Mouse (Mus musculus): Measurements from ENCODE around the gene E130218I03Rik. TPM values are rescaled to one million over a fixed set of nuclear protein-coding genes. Genes with fewer than 3 reads are reported as not detected.

E130218I03Rik gene
- 0.52 and 0.84 TPM in 2 replicates for polyA plus RNA-seq (2012; rRNA removed)

DNA sequence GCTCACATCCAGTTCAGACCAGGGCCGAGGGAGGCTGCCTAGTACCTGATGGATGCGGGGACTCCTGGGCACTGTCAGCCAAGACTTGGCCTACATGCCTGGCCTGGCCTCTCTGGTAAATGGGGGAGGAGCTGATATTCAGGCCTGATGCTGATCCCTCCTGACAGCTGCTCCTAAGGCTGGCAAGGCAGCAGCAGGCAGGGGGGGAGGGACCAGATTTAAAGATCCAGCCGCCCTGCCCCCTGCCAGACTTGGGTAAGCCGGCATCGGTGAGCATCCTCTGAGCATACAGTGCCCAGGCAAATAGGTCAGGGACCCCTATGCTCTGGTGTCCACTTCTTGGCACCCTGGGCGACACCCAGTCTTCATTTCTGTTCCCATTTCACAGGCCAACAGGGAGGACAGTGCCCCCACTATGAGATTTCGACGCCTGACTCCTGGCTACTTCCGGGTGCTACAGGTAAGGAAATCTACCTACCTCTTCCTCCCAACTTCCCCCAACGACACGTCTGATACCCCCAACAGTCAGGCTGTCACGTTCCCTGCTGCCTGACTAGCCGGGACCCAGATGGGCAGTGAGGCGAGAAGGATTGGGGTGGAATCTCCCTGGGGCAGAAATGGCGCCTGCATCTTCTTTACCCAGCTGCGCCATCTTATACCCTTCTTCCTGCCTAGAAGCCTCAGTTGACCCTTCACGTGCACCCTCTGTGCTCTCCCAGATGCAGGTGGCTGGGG lies at the start of gene E130218I03Rik:
E130218I03Rik (plus strand) TSS at position 147 of the 735 bp plus-strand sequence.
- TF ChIP-seq POLR2A (IDR thresholded peaks at IDR 0.05; ENCODE audit: borderline replicate concordance, insufficient read depth, low read length) (no peak), CTCF (IDR thresholded peaks at IDR 0.05; ENCODE audit: borderline replicate concordance, insufficient read depth, low read depth, low read length) (no peak)
- H3K4me3 ChIP-seq (replicated peaks; ENCODE audit: insufficient read depth, low read depth, low read length) = no peak within 1 kb of the TSS

DNA sequence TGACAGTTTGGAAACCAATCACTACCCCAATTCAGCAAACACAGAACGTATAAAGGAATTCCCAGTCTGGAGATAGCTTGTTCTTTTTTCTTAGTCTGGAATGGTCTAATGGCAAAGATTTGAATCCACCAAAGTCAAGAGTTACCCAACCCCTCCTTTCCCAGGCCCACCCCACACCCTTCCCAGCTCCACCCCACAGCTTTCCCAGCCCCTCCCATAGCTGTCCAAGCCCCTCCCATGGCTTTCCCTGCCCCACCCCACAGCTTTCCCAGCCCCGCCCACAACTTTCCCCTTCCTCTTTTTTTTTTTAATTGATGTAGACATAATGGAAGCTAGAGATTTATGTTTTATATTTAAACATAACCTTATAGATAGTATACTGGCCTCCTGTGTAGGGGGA lies 44.1 kb upstream of the E130218I03Rik start:
- TF ChIP-seq CTCF (IDR thresholded peaks at IDR 0.05; ENCODE audit: borderline replicate concordance, insufficient read depth, low read depth, low read length) (no peak), POLR2A (IDR thresholded peaks at IDR 0.05; ENCODE audit: borderline replicate concordance, insufficient read depth, low read length) (no peak)
- H3K4me3 ChIP-seq (replicated peaks; ENCODE audit: insufficient read depth, low read depth, low read length) = no peak overlapping the region
- no peaks in the 10 kb centered on the region for H3K4me1 ChIP-seq (ENCODE audit: control insufficient read depth, insufficient read depth, low read length)
- no peak for DNase-seq
- H3K27me3 ChIP-seq (ENCODE audit: control insufficient read depth, insufficient read depth, low read length) = no peaks in the 10 kb centered on the region; the same call in 1 of the 2 replicates
- H3K27ac ChIP-seq (ENCODE audit: insufficient read depth, low read length) = no peak overlapping the region
- 81% methylated on average over 2 of the region's 2 CpGs for WGBS

More for the DNA sequence above, at the start of gene E130218I03Rik:
- H3K27me3 ChIP-seq (ENCODE audit: control insufficient read depth, insufficient read depth, low read length) = no peaks in the 10 kb centered on the region
- peaks cover 3% of the 10 kb centered on the region; the same call in 1 of the 2 replicates for H3K4me1 ChIP-seq (ENCODE audit: control insufficient read depth, insufficient read depth, low read length)
- 53% methylated on average over 17 of the region's 17 CpGs for WGBS
- H3K27ac ChIP-seq (ENCODE audit: insufficient read depth, low read length) = no peak within 1 kb of the TSS
- no peak for DNase-seq

DNA sequence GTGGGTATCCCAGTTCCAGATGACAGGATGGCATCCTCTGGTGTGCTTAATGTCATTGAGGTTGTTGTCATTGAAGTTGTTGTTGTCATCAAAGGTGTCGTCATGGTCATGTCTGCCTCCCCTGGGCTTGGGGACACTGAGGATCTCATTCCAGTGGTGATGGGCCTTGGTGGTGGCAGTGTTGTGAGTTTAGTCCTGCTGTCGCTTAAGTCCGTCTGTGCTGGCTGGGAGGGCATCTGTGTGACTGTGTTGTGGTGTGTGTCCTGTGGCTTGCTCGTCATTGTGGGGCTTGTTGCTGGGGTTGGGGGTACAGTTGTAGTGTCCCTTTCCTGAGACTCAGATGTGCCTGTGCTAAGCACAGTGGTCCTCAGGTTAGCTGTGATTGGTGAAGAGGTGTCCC lies 40.6 kb upstream of the E130218I03Rik start, which contains the start of gene Gm7534:
Gm7534 (minus strand) TSS at position 101 of the 400 bp plus-strand sequence.
- WGBS = 87% methylated on average over 4 of the region's 4 CpGs
- TF ChIP-seq CTCF (IDR thresholded peaks at IDR 0.05; ENCODE audit: borderline replicate concordance, insufficient read depth, low read depth, low read length) = no peak
- no peak for TF ChIP-seq POLR2A (IDR thresholded peaks at IDR 0.05; ENCODE audit: borderline replicate concordance, insufficient read depth, low read length)
- DNase-seq = no peak
- H3K4me1 ChIP-seq (ENCODE audit: control insufficient read depth, insufficient read depth, low read length) = no peaks in the 10 kb centered on the region
- no peak within 1 kb of the TSS for H3K27ac ChIP-seq (ENCODE audit: insufficient read depth, low read length)
- H3K27me3 ChIP-seq (ENCODE audit: control insufficient read depth, insufficient read depth, low read length) = no peaks in the 10 kb centered on the region; the same call in 1 of the 2 replicates
- H3K4me3 ChIP-seq (replicated peaks; ENCODE audit: insufficient read depth, low read depth, low read length) = no peak within 1 kb of the TSS

DNA sequence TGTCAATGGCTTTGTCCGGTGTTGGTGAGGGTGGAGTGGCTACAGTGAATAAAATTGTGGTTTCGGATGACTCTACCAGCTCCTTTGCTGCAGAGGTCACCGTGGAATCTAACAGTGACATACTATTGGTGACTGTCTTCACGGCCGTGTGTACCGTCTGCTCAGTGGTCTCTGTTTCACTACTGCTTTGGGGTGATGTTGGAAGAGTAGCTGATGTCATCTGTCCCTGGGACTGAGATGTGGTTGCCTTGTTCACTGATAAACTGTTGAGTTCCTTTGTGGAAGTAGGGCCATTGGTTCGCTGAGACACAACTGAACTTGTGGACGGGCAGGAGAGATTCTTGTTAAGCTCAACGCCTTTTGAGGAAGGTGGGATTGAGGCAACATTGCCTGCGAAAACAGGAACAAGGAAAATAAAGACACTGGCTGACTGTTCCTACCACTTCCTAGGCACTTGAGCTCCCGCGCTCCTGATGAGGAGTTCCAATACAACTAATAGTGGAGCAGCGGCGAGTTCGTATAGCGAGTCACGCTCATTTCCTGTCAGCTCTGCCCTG lies 40.0 kb upstream of the E130218I03Rik start:
- TF ChIP-seq CTCF (IDR thresholded peaks at IDR 0.05; ENCODE audit: borderline replicate concordance, insufficient read depth, low read depth, low read length) (no peak), POLR2A (IDR thresholded peaks at IDR 0.05; ENCODE audit: borderline replicate concordance, insufficient read depth, low read length) (no peak)
- Histone ChIP-seq H3K4me1 (ENCODE audit: control insufficient read depth, insufficient read depth, low read length) (no peaks in the 10 kb centered on the region), H3K27ac (ENCODE audit: insufficient read depth, low read length) (no peak overlapping the region), H3K27me3 (ENCODE audit: control insufficient read depth, insufficient read depth, low read length) (no peaks in the 10 kb centered on the region; the same call in 1 of the 2 replicates), H3K4me3 (replicated peaks; ENCODE audit: insufficient read depth, low read depth, low read length) (no peak overlapping the region)
- 92% methylated on average over 17 of the region's 17 CpGs for WGBS
- no peak for DNase-seq

DNA sequence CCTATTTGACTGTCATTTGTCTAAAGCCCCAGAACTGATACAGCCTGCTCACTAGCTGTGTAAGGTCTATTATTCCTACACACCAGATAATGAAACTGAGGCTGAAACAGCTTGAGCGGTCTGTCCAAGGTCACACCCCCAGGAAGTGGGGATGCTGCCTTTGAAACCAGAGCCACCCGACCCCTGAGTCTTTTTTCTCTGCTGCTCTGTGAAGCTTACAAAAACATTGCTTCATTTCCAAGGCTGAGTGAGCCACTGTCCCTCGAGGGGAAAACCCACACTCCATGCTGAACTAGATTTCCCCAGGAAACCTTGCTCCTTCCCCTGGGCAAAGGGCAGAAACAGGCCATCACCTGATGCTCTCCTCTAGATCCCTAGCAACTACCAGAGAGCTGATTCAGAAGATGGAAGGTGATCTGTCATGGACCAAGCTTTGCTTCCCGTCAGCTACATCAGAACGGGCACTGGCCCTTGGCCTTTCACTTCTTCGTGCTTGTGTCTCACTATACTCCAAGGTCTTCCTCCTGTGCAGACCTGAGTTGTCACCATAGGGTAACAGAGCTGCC lies 36.9 kb upstream of the E130218I03Rik start:
- H3K27me3 ChIP-seq (ENCODE audit: control insufficient read depth, insufficient read depth, low read length) = no peaks in the 10 kb centered on the region; the same call in 1 of the 2 replicates
- no peak overlapping the region for H3K27ac ChIP-seq (ENCODE audit: insufficient read depth, low read length)
- 62% methylated on average over 6 of the region's 6 CpGs for WGBS
- no peak for DNase-seq
- TF ChIP-seq POLR2A (IDR thresholded peaks at IDR 0.05; ENCODE audit: borderline replicate concordance, insufficient read depth, low read length) (no peak), CTCF (IDR thresholded peaks at IDR 0.05; ENCODE audit: borderline replicate concordance, insufficient read depth, low read depth, low read length) (no peak)
- no peak overlapping the region for H3K4me3 ChIP-seq (replicated peaks; ENCODE audit: insufficient read depth, low read depth, low read length)
- H3K4me1 ChIP-seq (ENCODE audit: control insufficient read depth, insufficient read depth, low read length) = no peaks in the 10 kb centered on the region

DNA sequence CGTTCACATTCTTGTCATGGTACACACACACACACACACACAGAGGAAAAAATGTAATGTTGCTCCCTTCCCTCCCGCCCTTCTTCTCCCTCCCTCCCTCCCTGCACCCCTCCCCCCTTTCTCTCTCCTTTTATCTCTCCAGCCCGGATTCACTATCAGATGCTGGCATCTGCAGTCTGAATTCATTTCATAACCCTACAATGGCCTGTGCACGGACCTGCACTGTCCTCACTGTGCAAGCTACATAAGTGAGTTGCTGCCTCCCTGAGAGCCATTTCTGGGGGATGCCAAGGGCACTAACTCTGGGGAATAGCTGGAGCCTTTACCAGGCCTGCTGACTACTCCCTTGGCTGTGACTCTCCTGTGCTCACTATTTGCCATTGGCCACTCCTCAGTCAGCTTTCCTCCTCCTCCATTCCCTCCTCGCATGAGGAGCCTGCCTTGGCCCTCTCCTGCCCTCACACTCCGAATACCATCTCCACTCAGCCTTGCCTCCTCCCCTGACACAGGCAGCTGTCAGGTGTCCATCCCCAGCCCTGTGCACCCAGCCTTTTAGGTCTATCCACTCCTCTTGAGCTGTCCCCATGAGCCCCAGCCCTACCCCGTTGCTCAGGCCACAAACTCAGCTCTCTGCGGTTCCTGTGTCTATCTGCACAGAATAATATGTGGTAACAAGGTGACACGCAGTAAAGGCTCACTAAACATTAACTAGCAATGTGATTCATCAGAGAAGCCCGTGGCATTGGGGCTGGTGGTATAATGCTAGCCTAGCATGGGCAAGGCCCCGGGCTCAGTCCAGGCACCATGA lies 20.5 kb upstream of the E130218I03Rik start:
- no peak for DNase-seq
- no peak overlapping the region for H3K27ac ChIP-seq (ENCODE audit: insufficient read depth, low read length)
- no peak overlapping the region for H3K4me3 ChIP-seq (replicated peaks; ENCODE audit: insufficient read depth, low read depth, low read length)
- no peaks in the 10 kb centered on the region for H3K4me1 ChIP-seq (ENCODE audit: control insufficient read depth, insufficient read depth, low read length)
- no peak for TF ChIP-seq POLR2A (IDR thresholded peaks at IDR 0.05; ENCODE audit: borderline replicate concordance, insufficient read depth, low read length)
- TF ChIP-seq CTCF (IDR thresholded peaks at IDR 0.05; ENCODE audit: borderline replicate concordance, insufficient read depth, low read depth, low read length) = no peak
- no peaks in the 10 kb centered on the region for H3K27me3 ChIP-seq (ENCODE audit: control insufficient read depth, insufficient read depth, low read length)
- 64% methylated on average over 11 of the region's 11 CpGs for WGBS

DNA sequence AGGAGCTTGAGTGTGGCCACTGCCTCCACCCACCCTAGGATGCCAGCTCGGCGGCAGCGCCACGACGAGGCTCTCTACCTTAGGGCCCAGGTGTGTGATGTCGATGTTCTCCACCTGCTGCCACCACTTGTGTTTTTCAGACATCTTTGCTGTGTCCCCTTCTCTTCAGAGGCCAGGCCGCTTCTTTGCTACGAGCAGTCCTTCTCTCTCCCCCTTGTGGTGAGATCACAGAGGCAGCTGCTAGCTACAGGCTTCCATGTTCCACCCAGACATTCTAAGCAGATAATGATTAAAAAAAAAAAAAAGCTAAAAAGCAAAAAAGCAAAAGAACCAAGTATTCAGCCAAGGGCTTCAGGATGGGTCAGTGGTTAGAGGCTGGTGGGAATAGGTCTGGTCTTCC lies 16.3 kb upstream of the E130218I03Rik start, which contains the start of gene Catsper4:
Catsper4 (minus strand) TSS at position 190 of the 400 bp plus-strand sequence.
- Histone ChIP-seq H3K4me3 (replicated peaks; ENCODE audit: insufficient read depth, low read depth, low read length) (no peak within 1 kb of the TSS), H3K27me3 (ENCODE audit: control insufficient read depth, insufficient read depth, low read length) (no peaks in the 10 kb centered on the region), H3K4me1 (ENCODE audit: control insufficient read depth, insufficient read depth, low read length) (no peaks in the 10 kb centered on the region), H3K27ac (ENCODE audit: insufficient read depth, low read length) (no peak within 1 kb of the TSS)
- DNase-seq = no peak
- WGBS = 76% methylated on average over 8 of the region's 8 CpGs
- TF ChIP-seq POLR2A (IDR thresholded peaks at IDR 0.05; ENCODE audit: borderline replicate concordance, insufficient read depth, low read length) = no peak
- TF ChIP-seq CTCF (IDR thresholded peaks at IDR 0.05; ENCODE audit: borderline replicate concordance, insufficient read depth, low read depth, low read length) = no peak

All from cerebellum, adult 2 months (tissue).